Mouse (Mus musculus) layer of hippocampus, postnatal 36 days (tissue): ENCODE data around the gene Nosip. TPM values are rescaled to one million over a fixed set of nuclear protein-coding genes. Genes with fewer than 3 reads are reported as not detected.
A peak's percentile ranks its signal among the peaks of the same experiment; 100 is the strongest.

Experiments used
- DNase-seq, 2 experiments: peaks; one replicate each; pipeline ENCODE4 v3.0.0; 2022
- total RNA-seq, 2 experiments: library from RNA; stranded (reverse); gene quantifications; 2 replicates each; pipeline ENCODE4 v1.2.3; 2021

Gene Nosip
- total RNA-seq, 2 experiments from 2014 or later, result 51.0 to 51.3 TPM

DNA sequence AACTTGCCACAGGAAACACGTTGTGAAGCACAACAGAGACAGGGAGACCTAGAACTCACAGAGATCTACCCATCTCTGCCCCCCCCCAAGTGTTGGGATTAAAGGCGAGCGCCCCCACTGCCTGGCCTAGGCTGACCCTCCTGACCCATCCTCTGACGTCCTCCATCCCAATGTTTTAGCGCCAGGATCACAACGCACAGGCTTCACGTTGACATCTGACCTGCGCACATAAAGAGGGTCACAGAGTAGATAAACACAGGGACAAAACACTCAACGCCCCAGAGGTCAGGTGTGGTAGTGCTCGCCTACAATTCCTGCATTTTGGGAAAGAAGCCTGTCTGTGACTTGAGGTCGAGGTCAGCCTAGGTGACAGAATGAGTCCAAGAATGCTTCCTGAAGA, 25.5 kb upstream of the Nosip start:
- no peak for DNase-seq

DNA sequence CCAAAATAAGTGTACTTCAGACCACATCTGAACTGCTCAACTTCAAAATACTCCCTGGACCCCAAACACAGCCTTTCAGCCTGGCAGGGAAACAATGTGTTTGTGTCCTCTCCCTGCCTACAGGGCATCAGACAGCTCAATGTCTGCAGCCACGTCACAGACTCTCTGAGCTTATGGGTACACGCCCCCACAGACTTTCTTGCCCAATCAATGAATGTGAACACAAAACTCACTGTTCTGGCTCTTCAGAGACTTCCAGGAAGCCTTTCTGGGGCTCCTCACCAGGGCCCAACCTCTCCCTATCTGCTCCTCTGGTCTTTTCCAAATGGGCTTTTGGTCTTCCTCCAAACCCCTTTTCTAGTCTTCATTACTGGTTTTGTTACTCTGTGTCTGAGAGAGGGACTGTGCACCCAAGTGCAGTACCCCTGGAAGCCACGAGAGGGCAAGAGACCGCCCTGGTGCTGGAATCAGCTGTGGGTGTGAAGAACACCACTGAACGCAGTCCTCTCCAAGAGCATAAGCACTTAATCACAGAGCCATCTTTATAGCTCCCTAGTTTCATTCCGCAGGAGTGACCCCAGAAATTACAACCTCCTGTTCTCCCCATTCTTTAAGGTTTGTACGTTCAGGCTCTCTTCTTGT, 24.4 kb upstream of the Nosip start:
- no peak for DNase-seq

GRCm38 (mm10) chr7:45038411-45038810, 23.8 kb upstream of the Nosip start:
- no peak for DNase-seq

- DNase-seq, result no peak
Observed at GRCm38 (mm10) chr7:45040851-45041250, 21.4 kb upstream of the Nosip start.

- DNase-seq, result no peak
Observed at GRCm38 (mm10) chr7:45043307-45043706, 18.9 kb upstream of the Nosip start.

GRCm38 (mm10) chr7:45045741-45046140, 16.5 kb upstream of the Nosip start:
- DNase-seq, result no peak

GRCm38 (mm10) chr7:45046853-45047350, 15.3 kb upstream of the Nosip start:
- DNase-seq, result no peak

DNA sequence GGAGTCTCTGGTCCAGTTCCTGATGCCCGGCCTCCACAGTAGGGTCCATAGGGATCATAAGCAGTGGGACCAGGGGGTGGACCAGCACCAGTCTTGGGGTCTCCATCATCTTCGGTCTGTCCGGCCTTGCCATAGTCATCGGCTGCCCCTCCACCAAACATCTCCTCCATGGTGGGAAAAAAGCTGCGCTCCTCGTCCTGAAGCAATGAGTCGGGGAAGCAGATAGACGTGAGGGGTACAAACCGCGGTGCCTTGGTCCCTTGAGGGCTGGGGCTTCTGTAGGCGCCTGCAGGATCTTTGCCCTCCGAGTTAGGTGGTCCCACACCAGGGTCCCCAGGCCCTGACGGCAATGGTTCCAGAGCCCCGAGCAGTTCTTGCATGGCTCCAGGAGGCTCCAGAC, 14.7 kb upstream of the Nosip start:
- no peak for DNase-seq

DNA sequence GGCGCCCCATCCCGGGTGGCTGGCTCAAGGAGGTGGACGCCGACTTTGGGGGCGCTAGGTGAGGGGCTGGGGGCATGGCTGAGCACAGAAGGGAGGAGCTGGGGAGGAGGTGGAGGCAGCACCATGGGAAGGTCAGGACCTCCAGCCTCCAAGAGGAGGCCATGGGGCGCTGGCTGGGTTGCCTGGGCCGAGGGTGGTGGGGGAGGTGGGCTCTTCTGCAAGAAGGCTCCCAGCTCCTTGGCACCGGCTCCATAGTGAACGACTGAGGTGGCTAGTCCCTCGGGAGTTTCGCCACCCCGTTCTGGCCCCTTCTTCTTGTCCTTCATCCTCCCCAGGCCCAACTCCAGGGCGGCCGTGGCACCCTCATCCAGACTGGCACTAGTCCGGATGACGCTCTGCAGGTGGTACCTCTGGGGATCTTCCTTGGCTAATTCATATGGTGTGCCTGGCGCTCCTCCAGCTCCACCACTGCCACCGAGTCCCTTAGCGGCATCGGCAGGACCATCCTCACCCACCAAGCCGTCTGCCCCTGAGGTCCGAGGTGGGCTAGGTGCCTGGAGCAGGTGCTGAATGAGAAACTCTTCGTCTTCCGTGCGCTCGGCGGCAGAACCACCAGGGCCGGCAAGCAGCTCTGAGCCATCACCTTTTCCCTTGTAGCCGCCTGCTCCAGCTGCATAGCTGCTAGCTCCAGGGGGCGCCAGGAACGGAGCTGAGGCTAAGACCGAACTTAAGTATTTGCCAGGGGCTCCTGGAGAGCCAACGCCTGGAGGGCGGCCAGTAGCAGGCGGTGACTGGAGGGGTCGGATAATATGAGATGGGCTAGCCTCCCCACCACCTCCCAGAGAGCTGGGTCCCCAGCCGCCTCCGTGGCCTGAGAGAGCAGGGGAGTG, 14.0 kb upstream of the Nosip start:
- DNase-seq, result no peak

- no peak for DNase-seq
Observed at GRCm38 (mm10) chr7:45048923-45049657, 13.1 kb upstream of the Nosip start.

DNA sequence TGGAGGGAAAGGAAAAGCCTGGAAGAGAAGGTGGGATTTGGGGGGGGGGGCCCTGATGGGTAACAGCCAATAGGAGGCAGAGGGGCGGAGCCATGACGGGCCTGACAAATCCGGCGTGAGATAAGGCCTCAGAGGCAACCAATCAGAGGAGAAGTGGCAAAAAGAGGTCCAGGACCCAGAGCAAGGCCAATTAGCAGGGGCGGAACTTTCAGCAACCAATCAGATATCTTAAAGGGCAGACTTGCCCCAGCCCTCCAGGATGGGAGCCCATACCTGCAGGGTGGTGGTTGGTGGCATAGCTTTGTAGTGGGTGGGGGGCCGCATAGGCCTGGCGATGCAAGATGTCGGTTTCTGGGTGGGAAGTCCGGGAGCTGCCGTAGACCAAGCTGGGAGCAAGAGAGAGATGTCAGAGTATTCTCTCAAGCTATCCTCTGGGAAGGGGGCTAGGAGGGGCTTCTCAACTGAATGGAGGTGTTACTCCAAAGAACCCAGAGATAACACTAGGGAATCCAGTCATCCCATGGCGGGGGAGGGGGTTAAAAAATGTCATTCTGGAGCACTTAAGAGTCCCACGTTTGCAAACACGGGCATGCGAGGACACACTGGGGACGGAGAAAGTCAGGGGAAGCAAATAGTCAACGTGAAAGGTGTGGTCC, 11.2 kb upstream of the Nosip start:
- peak; percentile 65 to 70 for DNase-seq

- no peak for DNase-seq
Observed at GRCm38 (mm10) chr7:45051601-45051974, 10.6 kb upstream of the Nosip start.

DNA sequence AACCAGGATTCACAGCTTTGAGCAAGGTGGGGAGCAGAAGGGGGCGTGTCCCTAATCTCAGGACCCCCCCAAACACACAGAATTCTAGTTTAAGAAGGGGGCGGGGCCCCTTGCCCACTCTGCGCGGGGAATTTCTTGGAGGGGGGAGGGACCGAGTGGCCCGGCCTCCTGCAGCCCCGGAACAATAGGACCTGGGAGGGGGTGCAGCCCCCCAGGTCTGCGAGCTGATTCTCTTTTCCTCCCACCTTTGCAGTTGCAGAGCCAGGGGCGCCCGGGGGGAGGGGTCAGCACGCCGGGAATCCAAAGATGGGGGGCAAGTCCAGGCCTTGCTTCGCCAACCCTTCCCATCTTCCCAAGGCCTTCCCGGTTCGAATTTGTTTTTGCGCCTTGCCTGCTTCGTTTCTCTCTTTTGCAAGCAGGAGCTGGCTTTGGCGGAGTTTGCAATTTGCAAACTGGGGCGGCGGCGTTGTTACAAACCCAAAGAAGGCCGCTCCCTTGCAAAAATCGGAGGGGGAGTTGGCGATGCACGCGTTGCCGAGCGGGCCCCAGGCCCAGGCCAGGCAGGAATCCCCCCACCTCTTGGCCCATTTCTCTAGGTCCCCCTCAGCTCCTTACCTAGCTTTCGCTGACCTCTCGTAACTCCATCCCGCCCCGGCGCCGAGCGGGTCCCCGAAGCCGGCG, 9.9 kb upstream of the Nosip start:
- DNase-seq, result peak; percentile 50 to 54

DNA sequence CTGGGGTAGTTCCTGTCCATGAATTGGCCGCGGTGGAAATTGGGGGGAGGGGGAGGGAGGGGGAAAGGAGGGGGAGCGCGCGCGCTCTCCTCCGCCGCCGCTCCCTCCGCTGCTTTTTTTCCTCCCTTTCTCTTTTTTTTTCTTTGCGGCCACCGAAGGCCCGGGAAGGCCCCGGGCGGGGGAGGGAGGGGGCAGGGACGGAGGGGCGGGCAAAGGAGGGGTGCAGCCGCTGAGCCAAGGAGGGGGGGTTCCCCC, 9.4 kb upstream of the Nosip start, which contains the start of gene Prr12:
TSS of gene Prr12 (minus strand) at position 20 of the 255 bp plus-strand sequence.
- no peak for DNase-seq

DNA sequence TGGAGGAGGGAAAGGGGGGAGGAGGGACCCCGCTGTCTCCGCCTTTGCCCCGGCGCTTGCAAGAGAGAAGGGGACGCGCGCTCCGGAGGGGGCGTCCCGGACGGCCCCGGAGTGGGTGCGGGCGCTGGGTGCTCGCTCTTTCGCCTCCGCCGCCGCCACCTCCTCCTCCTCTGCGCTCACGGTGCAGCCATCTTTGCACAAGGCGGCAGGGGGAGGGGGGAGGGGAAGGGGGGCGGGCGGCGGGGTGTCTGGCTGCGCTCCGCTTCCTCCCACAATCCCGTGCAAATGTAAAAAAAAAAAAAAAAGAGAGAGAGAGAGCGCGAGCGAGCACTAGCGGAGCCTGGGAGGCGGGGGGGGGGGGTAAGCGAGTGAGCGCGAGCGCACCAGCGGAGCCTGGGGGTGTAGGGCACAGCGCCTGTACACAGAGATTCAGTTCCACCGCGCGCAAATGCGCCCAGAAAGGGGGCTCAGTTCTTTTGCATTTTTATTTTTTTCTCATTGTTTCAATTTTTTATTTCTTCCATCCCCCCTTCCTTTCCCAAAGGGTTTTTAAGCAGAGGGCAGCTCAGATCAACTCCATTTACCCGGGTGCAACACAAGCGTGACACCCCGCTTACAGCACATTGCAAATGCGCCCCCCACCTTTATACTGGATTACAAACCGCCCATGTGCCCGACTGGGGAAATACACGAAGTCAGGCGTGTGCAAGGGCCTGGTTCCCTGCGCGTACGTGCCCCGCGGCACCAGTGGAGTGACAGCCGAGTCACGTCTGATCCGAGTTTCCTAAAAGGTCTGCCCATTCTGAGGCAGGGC, 8.9 kb upstream of the Nosip start:
- peak; percentile 74 to 80 for DNase-seq

GRCm38 (mm10) chr7:45053931-45054510, 8.2 kb upstream of the Nosip start:
- peak; percentile 91 to 93 for DNase-seq

GRCm38 (mm10) chr7:45056329-45056971, 5.8 kb upstream of the Nosip start:
- DNase-seq, result no peak

GRCm38 (mm10) chr7:45056972-45057348, 5.3 kb upstream of the Nosip start:
- DNase-seq, result no peak

- DNase-seq, result no peak
Observed at GRCm38 (mm10) chr7:45058607-45059571, 3.3 kb upstream of the Nosip start.
